20 mouse cellular contexts compared by ENCODE assay signal in the genomic region with DNA sequence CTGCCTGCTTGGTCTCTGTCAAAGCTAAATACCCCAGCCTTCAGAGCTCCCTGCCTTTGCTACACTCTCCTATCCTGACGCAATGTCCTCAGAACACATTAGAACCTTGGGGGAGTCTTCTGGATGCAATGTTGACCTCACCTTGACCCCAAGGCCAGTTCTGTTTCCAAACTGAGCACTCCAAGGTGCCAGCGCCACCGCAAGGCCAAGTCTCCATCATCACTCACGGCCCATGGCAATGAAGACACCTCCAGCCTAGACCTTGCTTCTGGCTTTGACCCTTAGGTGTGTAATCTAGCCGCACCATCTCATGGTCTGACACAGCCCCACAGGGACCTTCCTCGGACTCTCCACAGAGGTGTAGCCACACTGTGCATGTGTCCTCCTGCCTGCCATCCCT. TPM values are rescaled to one million over a fixed set of nuclear protein-coding genes. Genes with fewer than 3 reads are reported as not detected.
DNase-seq lines count a peak whose midpoint lies in the region.
"Had no signal": no experiment of that assay in that cellular context is flagged by ENCODE, and none has a peak within 500 bp of the region (broad histone marks: within the 10 kb centered on the region; RNA-seq: fewer than 3 reads in every experiment).

No protein-coding gene starts in this region.

- H3K27ac ChIP-seq in forebrain, embryonic 10.5 days: no peak overlapping the region
- H3K27ac ChIP-seq: embryonic facial prominence, embryonic 10.5 days; embryonic facial prominence, embryonic 12.5 days; forebrain, embryonic 12.5 days; gastrocnemius, adult 2 months had no signal

- no peaks in the 10 kb centered on the region for H3K9me3 ChIP-seq in forebrain, embryonic 10.5 days
- H3K9me3 ChIP-seq: embryonic facial prominence, embryonic 10.5 days; embryonic facial prominence, embryonic 12.5 days; forebrain, embryonic 12.5 days had no signal

- peak; percentile 21 for DNase-seq in adrenal gland, postnatal 10 days
- no peak for DNase-seq in adrenal gland, adult 18-20 months (ENCODE audit: low spot score in 2 of 2)
- DNase-seq in ES-CJ7 (ENCODE audit: low read depth, low spot score) (peak; percentile 14), R1 (ENCODE audit: low read depth, low spot score) (peak; percentile 18)
- no peak for DNase-seq in forebrain, embryonic 10.5 days (ENCODE audit: extremely low spot score, low spot score)
- DNase-seq: adrenal gland, adult 2 months; cerebellum, adult 11-12 months; cerebellum, adult 2 months; cerebellum, adult 9-10 months; cerebellum, postnatal 10 days; cerebellum, postnatal 25 days; gastrocnemius, adult 2 months had no signal

- no peaks in the 10 kb centered on the region for H3K36me3 ChIP-seq in forebrain, embryonic 10.5 days (replicated peaks)
- H3K36me3 ChIP-seq: embryonic facial prominence, embryonic 10.5 days; embryonic facial prominence, embryonic 12.5 days; forebrain, embryonic 12.5 days; G1E had no signal

- peaks cover 11% of the 10 kb centered on the region; the same call in 1 of the 2 replicates for H3K4me1 ChIP-seq in forebrain, embryonic 10.5 days
- H3K4me1 ChIP-seq: forebrain, embryonic 12.5 days had no signal

- no peak overlapping the region for H3K4me3 ChIP-seq in forebrain, embryonic 10.5 days
- H3K4me3 ChIP-seq: embryonic facial prominence, embryonic 10.5 days; embryonic facial prominence, embryonic 12.5 days; forebrain, embryonic 12.5 days; gastrocnemius, adult 2 months had no signal

- 91% methylated on average over 6 of the region's 6 CpGs for WGBS in forebrain, embryonic 10.5 days

- no peaks in the 10 kb centered on the region for H3K27me3 ChIP-seq in forebrain, embryonic 10.5 days (ENCODE audit: poor library complexity, severe bottlenecking)
- H3K27me3 ChIP-seq: embryonic facial prominence, embryonic 12.5 days; forebrain, embryonic 12.5 days had no signal

RNA-seq across cellular contexts. Expression of gene Btbd16, which starts 23.7 kb away (rescaled TPM):
- under 1 TPM in 1 of 2 experiments, not detected in 1; 0.18 TPM for total RNA-seq in adrenal gland, postnatal 10 days (2021)
- total RNA-seq in adrenal gland, adult 18-20 months (2021): not detected
- not detected in 2 replicates for polyA plus RNA-seq in forebrain, embryonic 10.5 days (2016; fragmentation: Nextera tagmentation; extraction: Ambion mirVana)
- total RNA-seq: adrenal gland, adult 2 months; gastrocnemius, adult 2 months had no signal
- polyA plus RNA-seq: adrenal gland, adult 2 months; C2C12; embryonic facial prominence, embryonic 14.5 days; forebrain, embryonic 12.5 days; forebrain, embryonic 14.5 days; forebrain, embryonic 16.5 days; G1E had no signal

Comparison
In these comparisons a context has a peak if more than half of its experiments do, and no peak if none do; other contexts are left out.
1. DNase-seq: peak in adrenal gland, postnatal 10 days (single experiment), ES-CJ7 (single experiment) and R1 (single experiment); none in adrenal gland, adult 18-20 months (0 of 2) and forebrain, embryonic 10.5 days (single experiment).